Mouse (Mus musculus): ENCODE data around the gene Tex9. TPM values are rescaled to one million over a fixed set of nuclear protein-coding genes. Genes with fewer than 3 reads are reported as not detected.

The Tex9 gene
- polyA plus RNA-seq, 1 experiment from 2014 or later = 7.7 TPM

- Histone ChIP-seq H3K9me3 (ENCODE audit: control insufficient read depth) (no peaks in the 10 kb centered on the region), H3K36me3 (ENCODE audit: control insufficient read depth, insufficient read depth) (no peaks in the 10 kb centered on the region), H3K4me1 (replicated peaks; ENCODE audit: control insufficient read depth, insufficient read depth, low read length) (no peaks in the 10 kb centered on the region), H3K4me2 (replicated peaks; ENCODE audit: low read depth) (no peak overlapping the region), H3K4me3 (ENCODE audit: low read depth, low read length) (no peak overlapping the region), H3K27me3 (replicated peaks; ENCODE audit: control insufficient read depth, insufficient read depth, low read length) (no peaks in the 10 kb centered on the region), H3K9ac (ENCODE audit: low read depth, low read length) (no peak overlapping the region), H3K27ac (ENCODE audit: low read depth, low read length) (no peak overlapping the region)
- no peak for ATAC-seq
- 70% methylated on average over 11 of the region's 11 CpGs for WGBS
- no peak for TF ChIP-seq CTCF (IDR thresholded peaks at IDR 0.05; ENCODE audit: low read depth)
These were observed 66.6 kb downstream of the Tex9 start for GRCm38 (mm10) chr9:72425300-72425850.

- H3K9me3 ChIP-seq (ENCODE audit: control insufficient read depth) = no peaks in the 10 kb centered on the region
- H3K36me3 ChIP-seq (ENCODE audit: control insufficient read depth, insufficient read depth) = no peaks in the 10 kb centered on the region
- no peaks in the 10 kb centered on the region for H3K27me3 ChIP-seq (replicated peaks; ENCODE audit: control insufficient read depth, insufficient read depth, low read length)
- peak; percentile 29; the same call in 1 of the 2 replicates for TF ChIP-seq CTCF (IDR thresholded peaks at IDR 0.05; ENCODE audit: low read depth)
- no peaks in the 10 kb centered on the region for H3K4me1 ChIP-seq (replicated peaks; ENCODE audit: control insufficient read depth, insufficient read depth, low read length)
- no peak overlapping the region for H3K9ac ChIP-seq (ENCODE audit: low read depth, low read length)
- H3K4me3 ChIP-seq (ENCODE audit: low read depth, low read length) = no peak overlapping the region
- no peak overlapping the region for H3K4me2 ChIP-seq (replicated peaks; ENCODE audit: low read depth)
- WGBS = 84% methylated on average over 2 of the region's 2 CpGs
- H3K27ac ChIP-seq (ENCODE audit: low read depth, low read length) = no peak overlapping the region
- ATAC-seq = no peak
These were observed 69.3 kb downstream of the Tex9 start for GRCm38 (mm10) chr9:72422753-72423152.

DNA sequence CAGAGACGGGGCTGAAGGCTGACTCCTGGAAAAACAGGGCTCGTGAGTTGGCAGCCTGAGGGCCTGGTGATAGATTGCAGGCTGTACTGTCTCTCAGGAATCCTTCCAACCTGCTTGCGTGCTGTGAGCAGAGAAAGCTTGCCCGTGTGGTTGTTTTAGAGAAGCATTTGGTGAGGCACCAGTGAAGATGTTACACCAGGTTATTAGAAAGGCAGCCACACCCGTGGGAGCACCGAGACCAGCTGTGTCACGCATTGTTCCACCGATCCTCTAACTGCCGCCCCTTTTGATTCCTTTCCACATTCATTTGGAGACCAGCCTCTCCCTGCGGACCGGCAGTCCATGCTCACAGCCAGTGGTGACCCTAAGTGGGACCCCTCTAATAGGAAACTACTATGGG lies 69.7 kb downstream of the Tex9 start:
- no peak for TF ChIP-seq CTCF (IDR thresholded peaks at IDR 0.05; ENCODE audit: low read depth)
- Histone ChIP-seq H3K27ac (ENCODE audit: low read depth, low read length) (no peak overlapping the region; the same call in 1 of the 2 replicates), H3K9ac (ENCODE audit: low read depth, low read length) (no peak overlapping the region), H3K9me3 (ENCODE audit: control insufficient read depth) (no peaks in the 10 kb centered on the region), H3K36me3 (ENCODE audit: control insufficient read depth, insufficient read depth) (no peaks in the 10 kb centered on the region), H3K4me3 (ENCODE audit: low read depth, low read length) (no peak overlapping the region), H3K4me2 (replicated peaks; ENCODE audit: low read depth) (no peak overlapping the region; the same call in 1 of the 2 replicates), H3K4me1 (replicated peaks; ENCODE audit: control insufficient read depth, insufficient read depth, low read length) (no peaks in the 10 kb centered on the region), H3K27me3 (replicated peaks; ENCODE audit: control insufficient read depth, insufficient read depth, low read length) (no peaks in the 10 kb centered on the region)
- 72% methylated on average over 11 of the region's 11 CpGs for WGBS
- no peak for ATAC-seq

- 62% methylated on average over 3 of the region's 3 CpGs for WGBS
- ATAC-seq = 0 out of 2 replicates have a peak, but pooled peaks have one; percentile 25
- TF ChIP-seq CTCF (IDR thresholded peaks at IDR 0.05; ENCODE audit: low read depth) = no peak
- Histone ChIP-seq H3K4me3 (ENCODE audit: low read depth, low read length) (no peak overlapping the region), H3K9ac (ENCODE audit: low read depth, low read length) (no peak overlapping the region), H3K27ac (ENCODE audit: low read depth, low read length) (no peak overlapping the region), H3K4me1 (replicated peaks; ENCODE audit: control insufficient read depth, insufficient read depth, low read length) (no peaks in the 10 kb centered on the region), H3K9me3 (ENCODE audit: control insufficient read depth) (no peaks in the 10 kb centered on the region), H3K36me3 (ENCODE audit: control insufficient read depth, insufficient read depth) (no peaks in the 10 kb centered on the region), H3K27me3 (replicated peaks; ENCODE audit: control insufficient read depth, insufficient read depth, low read length) (no peaks in the 10 kb centered on the region), H3K4me2 (replicated peaks; ENCODE audit: low read depth) (no peak overlapping the region)
These were observed 71.5 kb downstream of the Tex9 start for GRCm38 (mm10) chr9:72420490-72420889.

GRCm38 (mm10) chr9:72418443-72418842 lies 73.6 kb downstream of the Tex9 start:
- TF ChIP-seq CTCF (IDR thresholded peaks at IDR 0.05; ENCODE audit: low read depth) = no peak
- Histone ChIP-seq H3K9ac (ENCODE audit: low read depth, low read length) (no peak overlapping the region), H3K27ac (ENCODE audit: low read depth, low read length) (no peak overlapping the region), H3K4me2 (replicated peaks; ENCODE audit: low read depth) (no peak overlapping the region), H3K4me1 (replicated peaks; ENCODE audit: control insufficient read depth, insufficient read depth, low read length) (no peaks in the 10 kb centered on the region), H3K27me3 (replicated peaks; ENCODE audit: control insufficient read depth, insufficient read depth, low read length) (no peaks in the 10 kb centered on the region), H3K36me3 (ENCODE audit: control insufficient read depth, insufficient read depth) (no peaks in the 10 kb centered on the region), H3K9me3 (ENCODE audit: control insufficient read depth) (no peaks in the 10 kb centered on the region), H3K4me3 (ENCODE audit: low read depth, low read length) (no peak overlapping the region)
- 86% methylated on average over 3 of the region's 3 CpGs for WGBS
- ATAC-seq = no peak

GRCm38 (mm10) chr9:72411746-72412145 lies 80.3 kb downstream of the Tex9 start:
- Histone ChIP-seq H3K27me3 (replicated peaks; ENCODE audit: control insufficient read depth, insufficient read depth, low read length) (no peaks in the 10 kb centered on the region), H3K9ac (ENCODE audit: low read depth, low read length) (no peak overlapping the region)
- no peak for ATAC-seq

More at GRCm38 (mm10) chr9:72411746-72412145, 80.3 kb downstream of the Tex9 start:
- no peak overlapping the region for H3K4me2 ChIP-seq (replicated peaks; ENCODE audit: low read depth)
- no peak overlapping the region for H3K4me3 ChIP-seq (ENCODE audit: low read depth, low read length)
- 95% methylated on average over 2 of the region's 2 CpGs for WGBS
- H3K36me3 ChIP-seq (ENCODE audit: control insufficient read depth, insufficient read depth) = no peaks in the 10 kb centered on the region
- no peaks in the 10 kb centered on the region for H3K4me1 ChIP-seq (replicated peaks; ENCODE audit: control insufficient read depth, insufficient read depth, low read length)
- no peak overlapping the region for H3K27ac ChIP-seq (ENCODE audit: low read depth, low read length)
- TF ChIP-seq CTCF (IDR thresholded peaks at IDR 0.05; ENCODE audit: low read depth) = peak; percentile 61
- H3K9me3 ChIP-seq (ENCODE audit: control insufficient read depth) = no peaks in the 10 kb centered on the region

Measured in intestine, postnatal 0 days (tissue).